Mouse (Mus musculus): ENCODE results near the gene Ankrd55.

DNA sequence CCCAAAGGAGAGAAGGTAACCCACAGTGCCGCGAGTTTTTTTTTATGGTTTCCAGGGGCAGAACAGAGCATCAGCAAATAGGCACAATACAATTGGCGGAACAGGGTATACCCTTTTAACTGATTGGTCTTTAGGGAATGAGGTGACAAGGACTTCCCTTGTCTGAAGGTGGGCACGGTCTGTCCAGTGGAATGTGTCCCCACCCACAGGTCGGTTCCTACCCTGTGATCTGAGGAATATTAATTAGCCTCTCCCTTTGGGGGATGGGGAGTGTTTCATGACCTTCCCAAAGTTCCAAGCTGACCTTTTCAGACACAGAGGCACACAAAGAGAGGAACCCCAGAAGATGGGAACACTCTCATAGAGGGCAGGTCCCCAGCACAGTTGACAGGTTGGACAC lies 124.6 kb downstream of the Ankrd55 start:
- no peak for TF ChIP-seq CTCF (IDR thresholded peaks at IDR 0.05)
- TF ChIP-seq EP300 (IDR thresholded peaks at IDR 0.05; ENCODE audit: insufficient read depth, low read depth, low read length): no peak
